Mouse (Mus musculus) lung, embryonic 16.5 days (tissue): ENCODE results near the gene 1700023F06Rik. TPM values are rescaled to one million over a fixed set of nuclear protein-coding genes. Genes with fewer than 3 reads are reported as not detected.
A peak's percentile ranks its signal among the peaks of the same experiment; 100 is the strongest.

ENCODE experiments used
- ATAC-seq: fragments of 200-750 bp; cut with Nextera tagmentation; 2 replicates; pipeline ENCODE4 v1.8.0; 2017; ENCODE audit warnings: low read depth, mild to moderate bottlenecking, moderate library complexity
- H3K27ac ChIP-seq: fragments of 300-500 bp; sonication (generic); 2 replicates; pipeline ENCODE4 v1.5.1; 2014; ENCODE audit warnings: mild to moderate bottlenecking, control low read depth, low read length
- H3K27me3 ChIP-seq: fragments of 300-500 bp; sonication (generic); 2 replicates; pipeline ENCODE4 v1.6.1; 2014; ENCODE audit warnings: low read depth, low read length, mixed read lengths; ENCODE audit not compliant: control insufficient read depth, insufficient read depth
- H3K36me3 ChIP-seq: fragments of 300-500 bp; sonication (generic); 2 replicates; pipeline ENCODE4 v1.6.1; 2014; ENCODE audit warnings: low read length; ENCODE audit not compliant: control insufficient read depth, insufficient read depth
- H3K4me1 ChIP-seq: fragments of 300-500 bp; sonication (generic); replicated peaks from 2 replicates; pipeline ENCODE4 v1.6.1; 2014; ENCODE audit warnings: low read length, mixed read lengths; ENCODE audit not compliant: control insufficient read depth, insufficient read depth
- H3K4me2 ChIP-seq: fragments of 300-500 bp; sonication (generic); 2 replicates; pipeline ENCODE4 v1.6.1; 2014; ENCODE audit warnings: low read depth, low read length, control low read depth
- H3K4me3 ChIP-seq: fragments of 300-500 bp; sonication (generic); 2 replicates; pipeline ENCODE4 v1.5.1; 2014; ENCODE audit warnings: mild to moderate bottlenecking, low read length, control low read depth
- H3K9ac ChIP-seq: fragments of 300-500 bp; sonication (generic); 2 replicates; pipeline ENCODE4 v1.6.1; 2014; ENCODE audit warnings: low read length, control low read depth
- H3K9me3 ChIP-seq: fragments of 300-500 bp; sonication (generic); 2 replicates; pipeline ENCODE4 v1.6.1; 2016; ENCODE audit warnings: low read length; ENCODE audit not compliant: control insufficient read depth
- WGBS: fragments of 180-500 bp; shearing (Covaris S2); extraction: QIAGEN DNeasy Blood & Tissue Kit; methylation state at CpG from one replicate; pipeline ENCODE4 v1.1.7; 2014; 5-methylcytosine and 5-hydroxymethylcytosine counted together
- polyA plus RNA-seq: library from polyadenylated mRNA; unstranded; fragments of >200 nt; fragmentation: Nextera tagmentation; extraction: Ambion mirVana; gene quantifications from 2 replicates; pipeline ENCODE4 v1.2.1, GENCODE M21; 2015

1700023F06Rik gene
- polyA plus RNA-seq, 1 experiment from 2014 or later = 0.44 TPM

DNA sequence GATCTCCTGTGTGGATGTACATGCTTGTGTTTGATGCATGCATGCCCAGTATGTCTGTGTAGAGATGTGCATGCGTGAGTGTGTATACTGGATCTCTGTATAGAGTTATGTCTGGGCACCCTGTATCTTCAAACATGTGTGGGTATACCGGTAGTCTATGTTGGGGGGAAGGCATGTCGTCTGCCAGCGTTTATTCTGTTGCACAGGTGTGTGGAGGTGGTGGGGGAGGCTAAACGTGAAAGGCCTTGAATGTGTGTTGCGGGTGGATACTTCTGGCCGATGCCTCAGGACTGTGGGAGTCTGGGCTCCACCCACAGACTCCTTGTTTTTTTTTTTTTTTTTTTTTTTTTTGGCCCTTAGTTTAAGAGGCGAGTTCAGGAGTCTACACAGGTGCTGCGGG, 27.0 kb downstream of the 1700023F06Rik start:
- no peaks in the 10 kb centered on the region for H3K36me3 ChIP-seq
- H3K27ac ChIP-seq = no peak overlapping the region
- no peaks in the 10 kb centered on the region for H3K9me3 ChIP-seq
- WGBS = 72% methylated on average over 9 of the region's 9 CpGs
- no peaks in the 10 kb centered on the region for H3K27me3 ChIP-seq
- no peak overlapping the region for H3K4me3 ChIP-seq
- H3K4me1 ChIP-seq = no peaks in the 10 kb centered on the region
- H3K9ac ChIP-seq = no peak overlapping the region
- H3K4me2 ChIP-seq = no peak overlapping the region
- no peak for ATAC-seq

- H3K9me3 ChIP-seq = no peaks in the 10 kb centered on the region
- no peak overlapping the region for H3K4me2 ChIP-seq
- H3K27me3 ChIP-seq = no peaks in the 10 kb centered on the region; the same call in 1 of the 2 replicates
- no peaks in the 10 kb centered on the region for H3K36me3 ChIP-seq
- no peak overlapping the region for H3K9ac ChIP-seq
- no peaks in the 10 kb centered on the region for H3K4me1 ChIP-seq
- no peak overlapping the region for H3K4me3 ChIP-seq
- H3K27ac ChIP-seq = no peak overlapping the region
- no peak for ATAC-seq
- 39% methylated on average over 1 of the region's 1 CpGs for WGBS
These were observed 27.9 kb downstream of the 1700023F06Rik start for GRCm38 (mm10) chr11:103180426-103180825.

GRCm38 (mm10) chr11:103178748-103179147, 29.6 kb downstream of the 1700023F06Rik start:
- H3K36me3 ChIP-seq = no peaks in the 10 kb centered on the region
- H3K4me3 ChIP-seq = no peak overlapping the region
- no peak overlapping the region for H3K4me2 ChIP-seq
- H3K9ac ChIP-seq = no peak overlapping the region
- no peaks in the 10 kb centered on the region for H3K9me3 ChIP-seq
- ATAC-seq = no peak
- no peaks in the 10 kb centered on the region for H3K4me1 ChIP-seq
- no peak overlapping the region for H3K27ac ChIP-seq
- H3K27me3 ChIP-seq = no peaks in the 10 kb centered on the region; the same call in 1 of the 2 replicates
- WGBS = 82% methylated on average over 8 of the region's 8 CpGs

GRCm38 (mm10) chr11:103177815-103178485, 30.4 kb downstream of the 1700023F06Rik start:
- no peak overlapping the region for H3K9ac ChIP-seq
- H3K27ac ChIP-seq = no peak overlapping the region
- H3K27me3 ChIP-seq = no peaks in the 10 kb centered on the region; the same call in 1 of the 2 replicates
- ATAC-seq = no peak
- no peak overlapping the region for H3K4me2 ChIP-seq
- H3K9me3 ChIP-seq = no peaks in the 10 kb centered on the region
- H3K4me3 ChIP-seq = no peak overlapping the region
- WGBS = 79% methylated on average over 15 of the region's 15 CpGs
- no peaks in the 10 kb centered on the region for H3K36me3 ChIP-seq
- no peaks in the 10 kb centered on the region for H3K4me1 ChIP-seq

- WGBS = 74% methylated on average over 5 of the region's 5 CpGs
- H3K4me1 ChIP-seq = no peaks in the 10 kb centered on the region
- H3K36me3 ChIP-seq = no peaks in the 10 kb centered on the region
- no peaks in the 10 kb centered on the region for H3K9me3 ChIP-seq
- H3K27ac ChIP-seq = no peak overlapping the region
- peaks cover under 1% of the 10 kb centered on the region for H3K27me3 ChIP-seq
- no peak overlapping the region for H3K4me2 ChIP-seq
- no peak overlapping the region for H3K4me3 ChIP-seq
- ATAC-seq = no peak
- H3K9ac ChIP-seq = no peak overlapping the region
These were observed 31.1 kb downstream of the 1700023F06Rik start for GRCm38 (mm10) chr11:103177216-103177615.

GRCm38 (mm10) chr11:103176510-103176909, 31.8 kb downstream of the 1700023F06Rik start:
- H3K9ac ChIP-seq = no peak overlapping the region
- H3K9me3 ChIP-seq = no peaks in the 10 kb centered on the region
- 85% methylated on average over 1 of the region's 1 CpGs for WGBS
- H3K4me2 ChIP-seq = no peak overlapping the region
- no peak for ATAC-seq
- H3K27me3 ChIP-seq = peaks cover 8% of the 10 kb centered on the region
- no peak overlapping the region for H3K4me3 ChIP-seq
- no peak overlapping the region for H3K27ac ChIP-seq
- no peaks in the 10 kb centered on the region for H3K4me1 ChIP-seq
- no peaks in the 10 kb centered on the region for H3K36me3 ChIP-seq

GRCm38 (mm10) chr11:103175688-103176442, 32.5 kb downstream of the 1700023F06Rik start:
- Histone ChIP-seq H3K27ac (no peak overlapping the region), H3K4me2 (no peak overlapping the region), H3K4me1 (peaks cover 3% of the 10 kb centered on the region), H3K9me3 (no peaks in the 10 kb centered on the region), H3K27me3 (peaks cover 13% of the 10 kb centered on the region), H3K9ac (no peak overlapping the region), H3K4me3 (no peak overlapping the region), H3K36me3 (no peaks in the 10 kb centered on the region)
- 65% methylated on average over 14 of the region's 14 CpGs for WGBS
- ATAC-seq = no peak

GRCm38 (mm10) chr11:103174891-103175391, 33.4 kb downstream of the 1700023F06Rik start:
- Histone ChIP-seq H3K4me3 (no peak overlapping the region), H3K27ac (no peak overlapping the region), H3K9ac (no peak overlapping the region), H3K36me3 (no peaks in the 10 kb centered on the region), H3K9me3 (no peaks in the 10 kb centered on the region), H3K4me2 (no peak overlapping the region), H3K4me1 (peaks cover 7% of the 10 kb centered on the region), H3K27me3 (peaks cover 22% of the 10 kb centered on the region)
- WGBS = 41% methylated on average over 8 of the region's 8 CpGs
- peak; percentile 39; the same call in 1 of the 2 replicates for ATAC-seq

DNA sequence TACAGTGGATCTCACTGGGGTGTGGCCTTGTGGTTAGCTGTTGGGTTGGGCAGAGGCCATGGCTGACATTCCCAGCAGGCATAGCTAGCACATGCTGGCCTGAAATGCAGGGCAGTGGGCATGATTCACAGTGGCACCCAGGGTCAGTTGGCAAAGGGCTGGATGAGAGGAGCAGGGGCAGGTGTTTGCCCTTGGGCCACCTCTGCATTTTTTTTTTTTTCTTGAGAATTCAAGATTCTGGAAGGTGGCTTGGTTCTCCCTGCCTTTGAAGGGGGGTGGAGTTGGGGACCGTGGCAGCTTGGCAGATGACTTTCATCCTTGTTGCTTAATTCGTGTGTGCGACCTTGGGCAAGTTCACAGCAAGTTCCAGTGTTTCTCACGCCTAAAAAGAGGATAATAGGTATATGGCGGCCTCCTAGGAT, 33.9 kb downstream of the 1700023F06Rik start:
- WGBS = 77% methylated on average over 5 of the region's 5 CpGs
- Histone ChIP-seq H3K4me1 (peaks cover 7% of the 10 kb centered on the region), H3K27ac (no peak overlapping the region), H3K4me3 (no peak overlapping the region), H3K9ac (no peak overlapping the region), H3K36me3 (no peaks in the 10 kb centered on the region), H3K9me3 (no peaks in the 10 kb centered on the region), H3K4me2 (no peak overlapping the region), H3K27me3 (peaks cover 25% of the 10 kb centered on the region)
- ATAC-seq = no peak
